Mouse (Mus musculus): ENCODE results near the gene Neurl4. TPM values are rescaled to one million over a fixed set of nuclear protein-coding genes. Genes with fewer than 3 reads are reported as not detected.

The Neurl4 gene
- total and polyA plus RNA-seq, 2 experiments: 10.1 to 20.7 TPM

- Histone ChIP-seq H3K36me3 (ENCODE audit: control insufficient read depth, insufficient read depth, low read length) (no peaks in the 10 kb centered on the region), H3K4me1 (ENCODE audit: control insufficient read depth, insufficient read depth, low read length) (peaks cover 5% of the 10 kb centered on the region), H3K4me3 (ENCODE audit: insufficient read depth, low read depth, low read length) (peak within 1 kb of the TSS; percentile 49; the same call in 1 of the 2 replicates), H3K9ac (ENCODE audit: low read depth, low read length) (peak within 1 kb of the TSS; percentile 26; the same call in 1 of the 2 replicates), H3K27me3 (ENCODE audit: control insufficient read depth, insufficient read depth, low read length) (peaks cover 14% of the 10 kb centered on the region), H3K79me2 (ENCODE audit: control insufficient read depth, insufficient read depth, low read length) (no peaks in the 10 kb centered on the region), H3K27ac (replicated peaks; ENCODE audit: insufficient read depth, low read depth, low read length) (no peak within 1 kb of the TSS)
- TF ChIP-seq POLR2A (IDR thresholded peaks at IDR 0.05; ENCODE audit: extremely low read depth, insufficient read depth, low read length): no peak
- no peak for TF ChIP-seq CTCF (IDR thresholded peaks at IDR 0.05; ENCODE audit: low read depth, low read length)
- 3% methylated on average over 45 of the region's 62 CpGs for WGBS
- peak; percentile 48 for DNase-seq (ENCODE audit: extremely low read depth, low read depth, low spot score)
These were observed 34.4 kb downstream of the Neurl4 start, which contains the start of gene Ybx2 for GRCm38 (mm10) chr11:69935137-69935879. Gene Ybx2 (plus strand): TSS chr11:69935796.

DNA sequence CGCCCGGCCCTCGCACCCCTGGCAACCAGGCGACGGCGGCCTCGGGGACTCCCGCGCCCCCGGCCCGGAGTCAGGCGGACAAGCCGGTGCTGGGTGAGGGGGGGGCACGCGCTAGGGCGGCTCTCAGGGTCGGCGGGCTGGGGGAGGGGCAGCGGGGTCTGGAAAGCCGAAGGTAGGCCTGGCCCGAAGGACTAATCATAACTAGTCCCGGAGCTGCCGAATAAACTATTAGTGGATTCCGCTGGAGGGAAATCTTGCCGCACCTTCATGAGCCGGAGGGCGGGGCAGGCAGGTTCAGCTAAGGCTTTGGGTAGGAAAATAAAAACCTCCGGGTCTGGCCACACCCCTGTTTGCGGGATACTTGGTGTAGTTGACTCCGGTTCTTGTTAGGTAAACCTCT lies 35.3 kb downstream of the Neurl4 start:
- H3K27ac ChIP-seq (replicated peaks; ENCODE audit: insufficient read depth, low read depth, low read length): no peak overlapping the region
- no peak for DNase-seq (ENCODE audit: extremely low read depth, low read depth, low spot score)

DNA sequence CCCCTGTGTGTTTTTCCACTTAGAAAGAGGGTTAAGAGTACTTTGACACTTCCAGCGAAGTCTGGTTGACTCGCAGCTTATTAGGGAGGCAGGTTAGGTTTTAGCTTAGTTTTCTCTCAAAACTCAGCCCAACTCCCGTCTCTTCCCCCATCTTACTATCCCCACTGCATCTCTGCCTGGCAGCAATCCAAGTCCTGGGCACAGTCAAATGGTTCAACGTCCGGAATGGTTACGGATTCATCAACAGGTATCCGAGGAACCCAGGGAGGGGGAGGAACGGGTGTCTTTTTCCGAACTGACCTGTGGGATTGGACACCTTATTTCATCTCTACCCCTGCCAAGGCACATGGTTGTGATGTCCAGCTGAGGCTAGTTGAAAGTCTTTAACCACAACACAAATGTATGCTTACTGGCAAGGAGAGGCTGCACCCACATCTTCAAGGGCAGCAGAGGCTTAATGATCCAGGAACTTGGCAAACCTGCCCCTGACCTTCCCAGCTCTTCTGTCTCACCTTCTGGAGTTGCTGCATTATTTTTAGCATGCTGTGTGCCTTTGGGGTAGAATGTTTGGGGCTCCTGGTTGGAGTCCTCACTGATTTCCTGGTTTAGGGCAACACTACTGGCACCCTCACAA lies 36.0 kb downstream of the Neurl4 start:
- WGBS: 26% methylated on average over 9 of the region's 9 CpGs
- H3K27me3 ChIP-seq (ENCODE audit: control insufficient read depth, insufficient read depth, low read length): peaks cover 14% of the 10 kb centered on the region
- TF ChIP-seq POLR2A (IDR thresholded peaks at IDR 0.05; ENCODE audit: extremely low read depth, insufficient read depth, low read length) (no peak), CTCF (IDR thresholded peaks at IDR 0.05; ENCODE audit: low read depth, low read length) (no peak)
- no peak overlapping the region for H3K9ac ChIP-seq (ENCODE audit: low read depth, low read length)
- H3K4me3 ChIP-seq (ENCODE audit: insufficient read depth, low read depth, low read length): no peak overlapping the region
- no peaks in the 10 kb centered on the region for H3K79me2 ChIP-seq (ENCODE audit: control insufficient read depth, insufficient read depth, low read length)
- no peak for DNase-seq (ENCODE audit: extremely low read depth, low read depth, low spot score)
- H3K27ac ChIP-seq (replicated peaks; ENCODE audit: insufficient read depth, low read depth, low read length): no peak overlapping the region
- no peaks in the 10 kb centered on the region for H3K36me3 ChIP-seq (ENCODE audit: control insufficient read depth, insufficient read depth, low read length)
- peaks cover 5% of the 10 kb centered on the region for H3K4me1 ChIP-seq (ENCODE audit: control insufficient read depth, insufficient read depth, low read length)

More for the DNA sequence above, 35.3 kb downstream of the Neurl4 start:
- peaks cover 14% of the 10 kb centered on the region for H3K27me3 ChIP-seq (ENCODE audit: control insufficient read depth, insufficient read depth, low read length)
- WGBS: 5% methylated on average over 30 of the region's 30 CpGs
- H3K4me1 ChIP-seq (ENCODE audit: control insufficient read depth, insufficient read depth, low read length): peaks cover 5% of the 10 kb centered on the region
- no peak overlapping the region for H3K4me3 ChIP-seq (ENCODE audit: insufficient read depth, low read depth, low read length)
- no peaks in the 10 kb centered on the region for H3K36me3 ChIP-seq (ENCODE audit: control insufficient read depth, insufficient read depth, low read length)
- H3K9ac ChIP-seq (ENCODE audit: low read depth, low read length): no peak overlapping the region
- no peak for TF ChIP-seq POLR2A (IDR thresholded peaks at IDR 0.05; ENCODE audit: extremely low read depth, insufficient read depth, low read length)
- no peak for TF ChIP-seq CTCF (IDR thresholded peaks at IDR 0.05; ENCODE audit: low read depth, low read length)
- no peaks in the 10 kb centered on the region for H3K79me2 ChIP-seq (ENCODE audit: control insufficient read depth, insufficient read depth, low read length)

DNA sequence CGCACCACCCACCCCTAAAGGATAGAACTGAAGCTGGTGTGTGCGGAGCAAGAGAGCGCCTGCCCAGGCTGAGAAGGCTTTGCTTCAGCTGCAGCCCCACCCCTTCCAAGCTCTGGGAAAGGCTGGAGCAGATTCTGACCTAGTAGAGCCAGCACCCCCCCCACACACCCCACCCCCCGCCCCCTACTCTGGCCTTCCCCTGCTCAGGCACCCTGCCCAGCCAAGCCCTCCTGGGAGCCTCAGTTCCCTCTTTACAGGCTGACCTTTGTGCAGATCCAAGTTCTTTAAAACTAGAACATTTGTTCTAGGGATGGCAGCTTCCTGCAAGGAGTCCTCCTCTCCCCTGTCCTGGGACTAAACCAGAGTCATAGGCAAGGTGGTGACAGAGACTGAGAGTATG lies 36.5 kb downstream of the Neurl4 start:
- no peak overlapping the region for H3K4me3 ChIP-seq (ENCODE audit: insufficient read depth, low read depth, low read length)
- no peak for TF ChIP-seq CTCF (IDR thresholded peaks at IDR 0.05; ENCODE audit: low read depth, low read length)
- TF ChIP-seq POLR2A (IDR thresholded peaks at IDR 0.05; ENCODE audit: extremely low read depth, insufficient read depth, low read length): no peak
- WGBS: 68% methylated on average over 4 of the region's 4 CpGs
- H3K79me2 ChIP-seq (ENCODE audit: control insufficient read depth, insufficient read depth, low read length): no peaks in the 10 kb centered on the region
- H3K9ac ChIP-seq (ENCODE audit: low read depth, low read length): no peak overlapping the region
- peaks cover 14% of the 10 kb centered on the region for H3K27me3 ChIP-seq (ENCODE audit: control insufficient read depth, insufficient read depth, low read length)
- H3K27ac ChIP-seq (replicated peaks; ENCODE audit: insufficient read depth, low read depth, low read length): no peak overlapping the region
- DNase-seq (ENCODE audit: extremely low read depth, low read depth, low spot score): no peak
- peaks cover 5% of the 10 kb centered on the region for H3K4me1 ChIP-seq (ENCODE audit: control insufficient read depth, insufficient read depth, low read length)
- H3K36me3 ChIP-seq (ENCODE audit: control insufficient read depth, insufficient read depth, low read length): no peaks in the 10 kb centered on the region

GRCm38 (mm10) chr11:69937834-69938233 lies 37.0 kb downstream of the Neurl4 start:
- Histone ChIP-seq H3K9ac (ENCODE audit: low read depth, low read length) (no peak overlapping the region), H3K79me2 (ENCODE audit: control insufficient read depth, insufficient read depth, low read length) (no peaks in the 10 kb centered on the region), H3K27ac (replicated peaks; ENCODE audit: insufficient read depth, low read depth, low read length) (no peak overlapping the region), H3K27me3 (ENCODE audit: control insufficient read depth, insufficient read depth, low read length) (peaks cover 14% of the 10 kb centered on the region), H3K36me3 (ENCODE audit: control insufficient read depth, insufficient read depth, low read length) (no peaks in the 10 kb centered on the region), H3K4me1 (ENCODE audit: control insufficient read depth, insufficient read depth, low read length) (peaks cover 5% of the 10 kb centered on the region), H3K4me3 (ENCODE audit: insufficient read depth, low read depth, low read length) (no peak overlapping the region)
- WGBS: 82% methylated on average over 5 of the region's 5 CpGs
- DNase-seq (ENCODE audit: extremely low read depth, low read depth, low spot score): no peak
- TF ChIP-seq POLR2A (IDR thresholded peaks at IDR 0.05; ENCODE audit: extremely low read depth, insufficient read depth, low read length): no peak
- no peak for TF ChIP-seq CTCF (IDR thresholded peaks at IDR 0.05; ENCODE audit: low read depth, low read length)

Measured in liver, adult 2 months (tissue).